Mouse (Mus musculus) cerebellum, adult 9-11 months (tissue): Measurements from ENCODE around the gene Arl9.
A peak's percentile ranks its signal among the peaks of the same experiment; 100 is the strongest.
"Not testable (repeated sequence)": the region's sequence is repeated elsewhere in the genome, so short reads cannot be mapped to it uniquely, and the experiment has no call there.

Experiments
- DNase-seq: peaks from one replicate; pipeline ENCODE4 v3.0.0; 2022

The Arl9 gene

DNA sequence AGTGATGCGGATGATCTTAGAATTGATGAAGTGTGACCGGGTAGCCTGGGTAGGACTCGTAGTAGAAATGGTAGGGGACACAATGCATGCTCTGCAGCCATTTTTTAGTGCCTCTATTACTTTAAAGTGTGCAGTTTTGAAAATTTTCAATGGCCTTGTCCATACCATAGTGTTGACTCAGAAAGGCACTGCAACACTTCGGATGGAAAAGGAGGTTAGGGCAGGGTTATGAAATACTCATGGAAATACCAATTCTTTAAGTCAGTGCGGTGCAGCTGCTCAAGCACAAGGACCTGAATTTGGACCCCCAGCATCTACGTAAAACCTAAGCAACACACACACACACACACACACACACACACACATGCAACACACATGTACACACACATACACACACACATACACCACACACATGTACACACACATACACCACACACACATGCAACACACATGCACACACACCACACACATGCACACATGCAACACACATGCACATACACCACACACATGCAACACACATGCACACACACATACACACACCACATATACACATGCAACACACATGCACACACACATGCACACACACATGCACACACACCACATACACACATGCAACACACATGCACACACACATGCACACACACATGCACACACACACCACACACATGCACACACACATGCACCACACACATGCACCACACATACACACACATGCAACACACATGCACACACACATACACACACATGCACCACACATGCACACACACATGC lies at the start of gene Arl9:
Gene Arl9 (plus strand): TSS at position 5 of the 771 bp plus-strand sequence.
- DNase-seq: no peak

DNA sequence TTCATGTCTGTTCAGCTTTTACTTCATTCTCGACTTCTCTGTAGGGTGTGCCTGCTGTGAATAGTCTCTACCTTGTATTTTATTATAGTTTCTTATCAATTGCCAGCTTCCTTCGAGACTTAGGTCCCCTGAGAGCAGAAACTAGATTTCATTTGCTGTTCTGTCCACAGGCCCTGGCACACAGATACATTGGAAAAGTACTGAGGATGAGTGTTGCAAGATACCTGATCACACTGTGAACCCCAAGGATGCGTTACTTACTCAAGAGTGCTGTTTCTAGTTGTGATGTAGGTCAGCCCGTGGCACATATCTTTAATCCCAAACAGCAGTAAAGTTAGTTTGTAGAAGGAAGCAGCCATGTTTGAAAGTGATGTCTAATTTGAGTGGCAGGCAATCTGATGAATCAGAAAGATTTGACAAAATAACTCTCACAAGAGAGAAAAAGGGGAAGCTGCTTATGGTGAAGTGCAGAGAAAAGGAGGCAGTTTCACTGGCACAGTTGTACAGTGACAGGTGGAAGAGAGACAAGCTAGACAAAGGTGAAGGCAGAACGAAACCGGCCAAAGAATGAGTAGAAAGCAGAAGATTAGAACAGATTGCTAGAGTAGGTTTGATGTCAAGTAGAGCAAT lies 49.5 kb upstream of the Arl9 start:
- DNase-seq: no peak

DNA sequence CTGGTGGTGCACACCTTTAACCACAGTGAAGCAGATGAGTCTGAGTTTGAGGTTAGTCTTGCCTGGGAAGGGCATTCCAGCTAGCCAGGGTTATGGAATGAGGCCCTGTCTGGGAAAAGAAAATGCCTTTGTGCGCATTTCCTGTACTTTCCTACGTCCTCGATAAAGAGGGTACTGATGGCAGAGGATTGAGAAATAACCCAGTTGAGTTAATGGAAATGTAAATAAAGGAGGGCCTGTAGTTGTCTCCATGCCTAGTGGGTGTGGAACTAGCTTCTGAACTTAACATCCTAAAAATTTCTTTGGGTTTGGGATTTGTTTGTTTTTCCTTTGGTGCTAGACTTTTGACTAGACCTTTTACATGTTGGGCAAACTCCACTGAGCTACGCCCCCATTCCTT lies 48.4 kb upstream of the Arl9 start:
- DNase-seq: no peak

DNA sequence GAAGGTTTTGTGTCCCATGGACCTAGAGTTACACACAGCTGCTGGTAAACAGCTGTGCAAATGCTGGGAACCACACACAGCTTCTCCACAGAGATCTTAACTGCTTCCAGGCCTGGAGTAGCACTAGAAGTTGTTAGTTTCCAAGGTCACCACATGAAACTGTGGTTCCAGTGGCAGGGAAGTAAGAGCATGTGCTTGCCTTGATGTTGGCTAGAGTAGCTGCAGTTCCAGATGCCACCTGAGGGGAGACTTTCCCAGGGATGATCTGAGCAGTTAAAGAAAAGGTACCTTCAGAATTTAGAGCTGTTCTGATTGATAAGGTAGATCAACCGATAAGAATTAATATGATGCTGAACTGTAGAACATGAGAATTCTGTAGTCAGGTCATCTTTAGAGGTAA lies 45.9 kb upstream of the Arl9 start:
- no peak for DNase-seq

DNA sequence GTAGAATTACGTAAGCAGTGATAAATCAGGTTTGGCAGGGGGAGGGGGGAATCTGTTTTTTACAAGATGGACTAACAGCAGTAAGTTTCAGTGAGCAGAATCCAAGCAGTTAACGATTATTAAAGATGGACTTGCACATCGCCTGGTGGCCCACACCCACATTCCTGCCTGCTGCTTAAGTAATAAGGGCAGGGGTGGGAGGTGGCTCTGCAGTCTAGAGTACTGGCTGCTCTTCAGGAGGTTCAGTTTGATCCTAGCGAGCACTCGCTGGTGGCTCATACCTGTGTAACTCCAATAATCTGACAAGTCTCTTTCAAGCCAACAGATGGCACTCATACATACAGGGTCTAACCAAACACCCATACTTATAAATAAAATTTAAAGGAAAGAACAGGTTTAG lies 44.3 kb upstream of the Arl9 start:
- no peak for DNase-seq

DNA sequence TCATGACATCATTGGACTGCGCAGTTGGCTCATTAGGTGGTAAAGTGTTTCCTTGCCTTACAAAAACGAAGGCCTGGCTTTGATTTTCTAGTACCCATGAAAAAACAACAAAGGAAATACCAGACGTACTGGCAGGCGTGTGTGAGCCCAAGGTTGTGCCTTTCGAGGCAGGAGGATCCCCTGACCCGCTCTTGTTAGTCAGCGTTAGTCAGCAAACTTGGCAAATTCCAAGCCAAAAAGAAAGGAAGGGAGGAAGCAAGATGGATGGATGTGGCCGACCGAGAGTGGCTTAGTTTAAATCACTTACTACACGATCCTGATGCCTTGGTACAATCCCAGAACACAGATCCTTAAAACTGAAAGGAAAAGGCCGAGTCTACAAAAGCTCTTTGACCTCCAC lies 41.3 kb upstream of the Arl9 start:
- DNase-seq: no peak

DNA sequence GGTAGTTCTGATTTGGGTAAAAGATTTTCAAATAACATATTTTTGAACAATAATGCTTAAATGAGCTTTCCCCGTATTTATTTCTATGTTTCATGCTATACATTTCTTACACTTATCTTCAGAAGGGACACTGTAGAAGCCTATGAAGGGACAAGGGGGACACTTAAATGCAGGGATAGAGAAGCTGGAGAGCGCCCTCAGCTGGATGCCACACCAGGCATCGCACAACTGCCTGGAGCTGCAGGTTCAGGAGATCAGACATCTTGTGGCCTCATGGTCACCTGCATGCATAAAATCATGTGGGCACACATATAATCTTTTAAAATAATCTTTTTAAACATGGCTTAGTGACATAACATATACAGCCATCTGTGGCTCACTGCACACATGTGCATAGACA lies 39.2 kb upstream of the Arl9 start:
- DNase-seq: no peak

DNA sequence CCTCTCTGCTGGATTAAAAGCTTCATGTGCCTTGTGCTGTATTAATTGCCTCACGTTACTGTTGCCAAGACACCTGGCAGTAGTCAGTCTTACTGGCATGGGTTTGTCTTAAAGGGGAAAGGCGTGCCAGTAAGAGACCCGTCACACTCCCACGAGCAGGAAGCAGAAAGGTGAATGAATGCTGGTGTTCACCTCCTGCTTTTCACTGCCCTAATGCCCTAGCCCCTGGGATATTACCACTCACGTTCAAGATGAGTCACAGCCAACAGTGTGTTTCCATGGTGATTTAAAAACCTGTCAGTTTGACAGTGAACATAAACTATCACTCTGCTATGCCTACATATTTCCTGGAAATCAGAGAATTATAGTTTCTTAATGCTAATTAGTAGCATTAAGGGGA lies 34.6 kb upstream of the Arl9 start:
- DNase-seq: no peak

DNA sequence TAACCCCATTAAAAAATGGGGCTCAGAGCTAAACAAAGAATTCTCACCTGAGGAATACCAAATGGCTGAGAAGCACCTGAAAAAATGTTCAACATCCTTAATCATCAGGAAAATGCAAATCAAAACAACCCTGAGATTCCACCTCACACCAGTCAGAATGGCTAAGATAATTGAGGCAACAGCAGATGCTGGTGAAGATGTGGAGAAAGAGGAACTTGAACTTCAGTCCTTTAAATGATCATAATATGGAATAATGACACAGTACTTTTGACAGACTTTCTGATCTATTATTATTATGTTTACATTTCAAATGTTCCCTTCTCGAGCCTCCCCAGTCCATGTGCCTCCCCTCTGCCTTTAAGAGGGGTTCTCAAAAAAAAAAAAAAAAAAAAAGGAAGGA lies 32.7 kb upstream of the Arl9 start:
- DNase-seq: not testable (repeated sequence)

DNA sequence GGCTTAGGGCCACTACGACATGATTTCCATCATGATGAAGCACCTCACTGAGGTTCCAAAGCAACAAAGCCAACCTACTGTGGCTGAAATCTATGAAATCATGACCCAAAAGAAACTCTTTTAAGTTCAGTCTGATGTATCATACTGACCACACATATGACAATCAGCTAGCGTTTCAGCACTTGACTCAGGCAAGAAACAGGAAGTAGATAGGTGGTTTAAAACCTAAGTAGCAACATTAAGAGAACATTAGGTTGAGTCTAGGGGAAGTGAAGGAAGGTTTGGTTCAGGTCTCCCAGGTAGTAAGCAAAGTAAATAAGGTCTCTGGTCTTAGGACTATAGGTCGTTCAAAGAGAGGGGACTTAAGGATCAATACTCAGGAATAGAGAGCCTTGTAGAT lies 30.4 kb upstream of the Arl9 start:
- DNase-seq: no peak

DNA sequence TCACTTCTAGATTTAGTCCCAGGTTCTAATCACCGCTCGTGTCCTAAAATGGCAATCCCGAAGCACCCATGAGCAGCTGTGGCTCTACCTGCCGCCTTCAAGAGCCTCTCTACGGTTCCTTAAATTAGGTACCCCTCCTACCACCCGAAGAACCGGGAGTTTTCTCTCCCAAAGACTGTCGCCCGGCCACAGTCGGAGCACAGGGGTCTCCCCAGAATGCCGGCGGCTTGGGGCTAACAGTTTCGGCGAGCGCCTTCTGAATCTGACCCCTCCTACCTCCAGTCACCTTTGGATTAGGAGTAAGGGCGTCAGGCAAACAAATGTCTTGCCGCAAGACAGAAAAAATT lies 29.7 kb upstream of the Arl9 start:
- DNase-seq: no peak

DNA sequence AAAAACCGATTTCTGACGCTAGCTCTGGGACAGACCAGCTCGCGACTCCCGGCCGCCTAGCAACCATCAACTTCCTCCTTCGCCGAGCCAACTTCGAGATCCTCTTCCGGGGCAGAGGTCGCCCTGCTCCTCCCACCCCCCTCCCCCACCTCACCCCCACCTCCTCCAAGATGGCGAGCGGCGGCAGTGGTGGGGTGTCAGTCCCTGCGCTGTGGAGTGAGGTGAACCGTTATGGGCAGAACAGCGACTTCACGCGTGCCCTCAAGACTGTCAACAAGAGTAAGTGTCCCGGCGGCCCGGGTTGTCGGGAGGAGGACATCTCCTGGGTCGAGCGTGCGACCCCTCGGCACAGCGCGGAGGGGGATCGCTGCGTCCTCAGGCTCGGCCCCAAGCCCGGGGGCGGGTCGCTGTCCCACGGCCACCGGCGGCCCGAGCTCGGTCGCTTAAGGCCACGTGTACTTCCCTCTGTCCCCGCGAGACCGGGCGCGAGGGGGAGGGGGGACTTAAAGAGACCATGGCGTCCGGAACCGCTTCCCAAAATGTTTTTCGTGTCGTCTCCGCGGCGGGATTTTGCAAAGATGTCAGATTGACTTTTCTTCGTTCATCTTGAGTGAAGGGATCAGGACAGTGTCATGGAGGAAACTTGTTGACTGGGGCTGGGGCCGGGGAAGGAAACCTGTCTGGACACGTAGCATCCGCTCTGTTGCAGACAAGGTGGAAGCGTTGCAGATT lies 29.1 kb upstream of the Arl9 start, which contains the start of gene Srp72:
Gene Srp72 (plus strand): TSS at position 130 of the 732 bp plus-strand sequence.
- DNase-seq: peak; percentile 85

DNA sequence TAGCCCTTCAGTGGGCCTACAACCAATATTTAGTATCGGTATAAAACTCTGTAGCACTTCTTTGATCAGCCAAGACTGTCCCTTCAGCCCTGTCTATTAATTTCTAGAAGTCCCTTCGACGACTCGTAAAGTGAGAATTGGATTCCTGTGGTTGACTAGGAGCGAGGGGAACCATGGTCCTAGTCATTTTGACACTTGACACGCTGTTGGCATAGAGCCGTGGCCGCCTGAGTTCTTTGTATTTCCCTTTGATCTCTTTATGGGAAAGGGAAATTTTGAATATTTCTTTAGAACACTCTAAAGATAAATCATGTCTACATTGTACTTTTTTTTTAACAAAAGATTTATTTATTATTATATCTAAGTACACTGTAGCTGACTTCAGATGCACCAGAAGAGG lies 28.1 kb upstream of the Arl9 start:
- DNase-seq: peak; percentile 18

DNA sequence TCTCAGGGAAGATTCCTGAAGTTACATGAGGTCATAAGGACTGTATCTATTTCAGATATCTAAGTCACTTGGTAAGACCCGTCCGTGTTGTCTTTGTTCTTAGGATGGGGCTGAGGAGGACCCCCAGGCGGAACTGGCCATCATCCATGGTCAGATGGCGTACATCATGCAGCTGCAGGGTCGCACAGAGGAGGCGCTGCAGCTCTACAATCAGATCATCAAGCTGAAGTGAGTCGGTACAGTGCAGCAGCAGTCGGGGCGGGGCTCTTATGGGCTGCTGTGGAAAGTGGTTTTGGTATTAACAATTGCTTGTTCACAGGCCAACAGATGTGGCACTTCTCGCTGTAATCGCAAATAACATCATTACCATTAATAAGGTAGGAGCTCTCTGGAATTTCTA lies 19.8 kb upstream of the Arl9 start:
- no peak for DNase-seq

DNA sequence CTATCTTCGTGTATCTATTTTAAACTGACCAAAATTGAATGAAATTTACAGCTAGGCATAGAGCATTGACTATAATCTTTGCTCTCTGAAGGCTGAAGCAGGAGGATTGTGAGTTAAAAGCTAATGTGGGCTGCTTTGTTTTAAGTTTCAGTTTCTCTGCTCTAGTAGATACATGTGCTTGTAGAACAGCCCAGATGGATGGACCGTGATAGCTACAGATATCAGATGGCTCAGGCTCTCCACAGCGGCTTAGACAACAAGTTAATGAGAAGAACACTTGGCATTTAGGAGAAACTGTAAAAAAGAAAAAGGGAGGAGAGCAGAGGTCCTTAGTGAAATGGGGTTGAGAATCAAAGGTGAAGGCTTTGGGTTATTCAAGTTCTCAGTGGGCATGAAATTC lies 13.1 kb upstream of the Arl9 start:
- no peak for DNase-seq

DNA sequence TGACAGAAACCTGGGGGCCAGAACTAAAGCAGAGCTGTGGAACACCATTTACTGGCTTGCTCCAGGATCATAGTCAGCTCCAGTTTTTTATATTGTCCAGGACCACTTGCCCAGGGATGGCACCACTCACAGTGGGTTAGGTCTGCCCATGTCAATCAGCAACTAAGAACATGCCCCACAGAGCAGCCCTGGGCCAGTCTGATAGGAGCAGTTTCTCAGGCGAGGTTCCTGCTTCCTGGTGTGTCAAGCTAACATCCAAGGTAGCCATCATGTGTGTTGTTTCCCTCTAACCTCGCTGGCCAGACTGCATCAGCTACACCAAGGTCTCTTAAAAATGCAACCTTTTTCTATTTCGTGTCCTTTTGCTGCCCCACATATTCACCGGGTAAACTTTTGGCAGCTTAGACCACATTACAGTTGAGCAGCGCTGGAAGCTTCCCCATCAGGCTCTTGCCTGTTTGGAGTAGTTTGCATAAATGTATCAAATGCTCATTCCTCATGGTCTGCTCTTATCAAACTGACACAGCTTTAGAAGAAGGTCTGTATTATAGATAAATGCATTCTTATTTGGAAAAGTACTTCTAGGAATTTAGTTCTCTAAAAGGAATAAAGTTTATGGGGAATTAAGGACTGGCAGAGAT lies 10.6 kb upstream of the Arl9 start:
- no peak for DNase-seq

DNA sequence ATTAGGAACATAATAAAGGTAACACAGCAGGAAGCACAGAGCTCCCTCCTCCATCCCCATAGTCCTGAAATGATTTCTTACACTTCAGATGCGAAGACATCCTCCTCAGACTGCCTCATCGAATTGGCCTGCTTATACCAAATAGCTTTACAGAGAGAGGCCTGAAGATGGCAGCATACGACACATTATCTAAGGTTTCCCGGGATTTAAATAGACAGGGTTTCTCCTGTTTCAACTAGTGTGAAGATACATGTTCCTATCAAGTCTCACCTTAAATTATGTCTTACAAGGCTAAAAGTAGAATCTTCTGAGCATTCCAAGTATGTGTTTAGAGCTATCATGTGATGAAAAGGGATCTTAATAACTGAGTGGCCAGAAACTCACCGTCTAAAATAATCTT lies 5.4 kb upstream of the Arl9 start:
- no peak for DNase-seq

DNA sequence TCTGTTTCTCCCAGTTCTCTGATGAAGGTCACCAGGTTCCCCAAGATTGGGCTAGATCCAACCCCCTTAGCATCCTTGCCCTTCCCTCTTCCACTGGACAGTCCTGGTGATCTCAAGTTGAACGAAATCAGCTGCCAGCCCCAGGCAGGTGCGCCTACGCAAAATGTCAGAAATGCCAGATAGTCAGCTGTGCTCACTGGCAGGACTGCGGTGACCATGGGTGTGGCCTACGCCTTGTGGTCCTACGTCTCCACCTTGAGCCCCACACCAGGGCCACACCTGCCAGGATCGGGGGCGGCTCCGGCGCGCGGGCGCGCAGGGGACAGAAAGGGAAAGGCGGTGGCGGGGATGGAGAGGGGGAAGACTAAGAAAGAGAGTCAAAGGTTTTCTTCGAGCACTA lies 2.7 kb upstream of the Arl9 start:
- DNase-seq: no peak

DNA sequence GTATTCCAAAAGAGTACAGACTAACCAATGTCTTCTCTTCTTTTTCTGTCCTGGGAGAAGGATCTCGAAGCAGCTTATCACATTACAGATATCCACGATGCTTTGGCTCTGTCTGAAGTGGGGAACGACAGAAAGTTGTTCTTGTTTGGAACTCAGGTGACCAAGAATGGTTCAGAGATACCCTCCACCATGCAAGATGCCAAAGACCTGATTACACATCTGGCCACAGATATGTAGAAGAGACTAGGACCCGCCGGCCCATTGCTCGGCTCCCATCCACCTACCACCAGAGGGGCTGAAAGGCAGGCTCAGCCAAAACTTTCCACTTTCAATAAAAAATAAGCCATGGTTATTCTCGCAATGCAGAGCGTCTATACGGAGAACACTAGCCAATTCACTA lies 6.5 kb downstream of the Arl9 start:
- DNase-seq: no peak

DNA sequence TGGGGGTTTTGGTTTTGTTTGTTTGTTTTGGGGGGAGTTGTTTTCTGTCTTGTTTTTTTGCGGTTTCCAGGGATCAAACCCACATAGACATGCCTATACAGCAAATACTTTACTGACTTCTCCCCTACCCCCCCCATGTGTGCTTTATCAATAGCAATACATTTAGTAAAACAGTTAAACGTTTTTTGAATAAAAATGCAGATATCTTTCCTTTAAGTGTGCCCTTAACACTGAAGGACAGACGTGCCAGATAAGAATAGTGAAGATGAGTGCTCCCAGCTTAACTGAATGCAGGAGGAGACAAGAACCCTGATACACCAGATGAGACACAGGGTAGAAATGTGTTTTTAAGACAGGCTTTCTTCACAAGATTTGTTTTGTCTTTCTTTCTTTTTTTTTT lies 7.2 kb downstream of the Arl9 start:
- no peak for DNase-seq

DNA sequence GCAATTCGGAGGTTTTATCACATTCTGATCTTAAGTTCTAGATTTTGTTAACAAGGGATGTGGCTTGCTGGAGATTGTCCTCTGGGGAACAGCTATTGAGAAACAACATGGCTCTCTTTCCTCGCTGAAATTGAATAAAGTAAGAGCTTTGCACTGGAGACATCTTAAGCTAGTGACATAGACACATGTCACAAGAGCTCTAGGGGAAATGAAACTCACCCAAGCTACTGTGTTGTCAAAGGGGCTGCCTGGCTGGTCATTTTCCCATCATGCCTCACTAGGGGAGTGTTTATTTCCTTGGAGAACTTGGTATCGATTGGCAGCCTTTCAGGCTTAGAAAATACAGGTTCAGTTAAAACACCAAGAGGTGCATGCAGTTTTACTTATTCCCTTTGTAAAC lies 9.3 kb downstream of the Arl9 start:
- DNase-seq: no peak

DNA sequence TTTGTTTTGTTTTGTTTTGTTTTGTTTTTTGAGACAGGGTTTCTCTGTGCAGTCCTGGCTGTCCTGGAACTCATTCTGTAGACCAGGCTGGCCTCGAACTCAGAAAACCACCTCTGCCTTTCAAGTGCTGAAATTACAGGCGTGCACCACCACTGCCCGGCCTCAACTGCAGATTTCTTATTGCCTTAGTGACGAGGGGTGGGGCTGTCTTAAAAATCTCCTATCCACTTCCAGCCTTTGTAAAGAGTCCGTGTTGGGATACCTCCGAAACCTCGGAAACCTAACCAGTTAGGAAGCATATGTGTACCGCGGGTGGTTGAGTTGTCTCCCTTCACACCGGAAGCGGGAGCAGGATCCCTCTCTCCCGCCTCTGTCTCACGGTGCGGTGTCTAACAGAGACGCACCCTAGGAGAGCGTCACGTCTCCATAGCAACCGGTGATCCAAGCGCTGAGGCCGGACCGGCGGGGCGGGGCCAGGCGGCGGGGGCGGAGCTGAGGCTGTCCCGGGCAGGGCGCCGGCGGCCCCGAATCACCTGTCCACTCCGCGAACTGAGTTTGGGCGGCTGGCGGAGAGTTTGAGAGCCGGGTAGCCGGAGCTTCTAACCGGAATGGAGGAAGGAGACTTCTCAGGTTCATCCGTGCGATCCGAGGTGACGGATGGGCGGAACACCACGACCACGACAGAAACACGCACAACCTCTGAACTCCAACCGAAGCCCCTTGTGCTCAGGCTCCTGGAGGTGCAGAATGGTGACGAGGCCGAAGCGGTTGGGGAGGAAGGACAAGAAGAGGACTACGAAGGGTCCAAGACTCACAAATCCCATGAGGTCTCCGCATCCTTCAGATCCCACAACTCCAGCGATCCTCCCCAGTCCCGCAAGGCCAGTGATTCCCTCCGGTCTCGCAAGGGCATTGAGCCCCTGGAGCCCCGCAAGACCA lies 12.0 kb downstream of the Arl9 start, which contains the start of gene Thegl:
Gene Thegl (plus strand): TSS at position 480 of the 939 bp plus-strand sequence.
- DNase-seq: peak; percentile 48
